Mouse (Mus musculus) fibroblast of lung, adult 2 months (primary cell): Measurements from ENCODE around the gene Dock8.

Experiments
- DNase-seq: peaks from one replicate; pipeline ENCODE4 v3.0.0-alpha.2; 2011; ENCODE audit warnings: low read depth

Dock8 gene

GRCm38 (mm10) chr19:25187681-25188080, 188.3 kb downstream of the Dock8 start:
- DNase-seq, result no peak

- no peak for DNase-seq
Observed at GRCm38 (mm10) chr19:25193751-25194150, 194.4 kb downstream of the Dock8 start.

- no peak for DNase-seq
Observed at GRCm38 (mm10) chr19:25200081-25200860, 200.9 kb downstream of the Dock8 start.

- no peak for DNase-seq
Observed at GRCm38 (mm10) chr19:25203077-25203476, 203.7 kb downstream of the Dock8 start.

GRCm38 (mm10) chr19:25206969-25207368, 207.6 kb downstream of the Dock8 start:
- no peak for DNase-seq

GRCm38 (mm10) chr19:25207731-25208361, 208.5 kb downstream of the Dock8 start:
- DNase-seq, result no peak

- DNase-seq, result no peak
Observed at GRCm38 (mm10) chr19:25208596-25209110, 209.3 kb downstream of the Dock8 start.

- DNase-seq, result no peak
Observed at GRCm38 (mm10) chr19:25220611-25221010, 221.3 kb downstream of the Dock8 start.

- DNase-seq, result no peak
Observed at GRCm38 (mm10) chr19:25221964-25222640, 222.8 kb downstream of the Dock8 start.

- no peak for DNase-seq
Observed at GRCm38 (mm10) chr19:25230058-25230974, 231.0 kb downstream of the Dock8 start.

- DNase-seq, result no peak
Observed at GRCm38 (mm10) chr19:25230975-25231334, 231.6 kb downstream of the Dock8 start.

GRCm38 (mm10) chr19:25232032-25232431, 232.7 kb downstream of the Dock8 start:
- DNase-seq, result no peak

- no peak for DNase-seq
Observed at GRCm38 (mm10) chr19:25236596-25237491, 237.5 kb downstream of the Dock8 start, which contains the start of gene Kank1. TSS of gene Kank1 (plus strand) at chr19:25236975.

GRCm38 (mm10) chr19:25237492-25238040, 238.2 kb downstream of the Dock8 start:
- no peak for DNase-seq

GRCm38 (mm10) chr19:25238121-25238520, 238.8 kb downstream of the Dock8 start:
- no peak for DNase-seq

- DNase-seq, result no peak
Observed at GRCm38 (mm10) chr19:25243566-25243965, 244.2 kb downstream of the Dock8 start.

GRCm38 (mm10) chr19:25246062-25246461, 246.7 kb downstream of the Dock8 start:
- no peak for DNase-seq

GRCm38 (mm10) chr19:25247858-25248552, 248.7 kb downstream of the Dock8 start:
- DNase-seq, result no peak

GRCm38 (mm10) chr19:25249230-25249629, 249.9 kb downstream of the Dock8 start:
- DNase-seq, result no peak
